Comparison of ENCODE assay signal across 9 mouse cellular contexts in the genomic region with DNA sequence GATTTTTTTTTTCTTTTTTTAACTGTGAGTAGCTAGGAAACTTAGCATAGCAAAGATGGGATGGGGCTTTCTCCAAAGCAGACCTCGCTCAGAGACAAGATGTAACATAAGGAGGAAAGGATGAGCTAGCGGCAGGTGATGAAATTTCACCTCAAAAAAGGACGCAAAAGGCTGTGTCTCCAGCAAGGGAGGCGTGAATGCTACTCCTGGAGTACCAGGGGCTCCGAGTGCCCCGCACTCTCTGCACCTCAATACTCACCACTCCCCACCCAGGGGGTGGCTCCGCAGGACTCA. TPM values are rescaled to one million over a fixed set of nuclear protein-coding genes. Genes with fewer than 3 reads are reported as not detected.
DNase-seq lines count a peak whose midpoint lies in the region; ATAC-seq and TF ChIP-seq lines count a peak whose summit lies in the region.
"Had no signal": no experiment of that assay in that cellular context is flagged by ENCODE, and none has a peak within 500 bp of the region (broad histone marks: within the 10 kb centered on the region; RNA-seq: fewer than 3 reads in every experiment).

No protein-coding gene starts in this region.

- under 1% methylated on average over 7 of the region's 7 CpGs for WGBS in heart, adult 2 months
- WGBS in forebrain, embryonic 10.5 days: 0% methylated on average over 7 of the region's 7 CpGs
- WGBS in liver, embryonic 15.5 days (ENCODE audit: insufficient replicate concordance): under 1% methylated on average over 7 of the region's 7 CpGs

- no peak for TF ChIP-seq CTCF in heart, adult 2 months (IDR thresholded peaks at IDR 0.05)

- H3K27me3 ChIP-seq in heart, adult 2 months (ENCODE audit: control insufficient read depth, insufficient read depth, low read length): no peaks in the 10 kb centered on the region
- no peaks in the 10 kb centered on the region for H3K27me3 ChIP-seq in forebrain, embryonic 10.5 days (ENCODE audit: poor library complexity, severe bottlenecking)
- peaks cover 60% of the 10 kb centered on the region for H3K27me3 ChIP-seq in liver, embryonic 15.5 days

- no peak for TF ChIP-seq POLR2A in heart, adult 2 months (IDR thresholded peaks at IDR 0.05; ENCODE audit: insufficient read depth, low read depth, low read length)

- TF ChIP-seq EP300 in heart, adult 2 months (IDR thresholded peaks at IDR 0.05; ENCODE audit: insufficient read depth, low read depth, low read length): no peak

- H3K4me3 ChIP-seq in heart, adult 2 months: peak overlapping the region; percentile 95
- peak overlapping the region; percentile 96 for H3K4me3 ChIP-seq in forebrain, embryonic 10.5 days
- H3K4me3 ChIP-seq in liver, embryonic 15.5 days (replicated peaks): peak overlapping the region; percentile 63

- no peaks in the 10 kb centered on the region for H3K9me3 ChIP-seq in forebrain, embryonic 10.5 days
- no peaks in the 10 kb centered on the region for H3K9me3 ChIP-seq in liver, embryonic 15.5 days (replicated peaks)

- H3K4me2 ChIP-seq in liver, embryonic 15.5 days: peak overlapping the region; percentile 83

- H3K36me3 ChIP-seq in heart, adult 2 months (ENCODE audit: control insufficient read depth, insufficient read depth, low read length): peaks cover 5% of the 10 kb centered on the region; the same call in 1 of the 2 replicates
- no peaks in the 10 kb centered on the region for H3K36me3 ChIP-seq in forebrain, embryonic 10.5 days (replicated peaks)
- no peaks in the 10 kb centered on the region for H3K36me3 ChIP-seq in liver, embryonic 15.5 days (replicated peaks)

- peak overlapping the region; percentile 96 for H3K27ac ChIP-seq in heart, adult 2 months
- H3K27ac ChIP-seq in forebrain, embryonic 10.5 days: peak overlapping the region; percentile 99
- 0 out of 2 replicates have a peak overlapping the region, but pooled peaks have one; percentile 68 for H3K27ac ChIP-seq in liver, embryonic 15.5 days (replicated peaks)

- peak overlapping the region; percentile 91 for H3K9ac ChIP-seq in heart, adult 2 months (ENCODE audit: low read depth, low read length)
- H3K9ac ChIP-seq in liver, embryonic 15.5 days: peak overlapping the region; percentile 63

- ATAC-seq in liver, embryonic 15.5 days (ENCODE audit: insufficient read depth): no peak

- H3K4me1 ChIP-seq in heart, adult 2 months (ENCODE audit: control insufficient read depth, insufficient read depth, low read length): no peaks in the 10 kb centered on the region; the same call in none of the 2 replicates
- H3K4me1 ChIP-seq in forebrain, embryonic 10.5 days: peaks cover 38% of the 10 kb centered on the region
- H3K4me1 ChIP-seq in liver, embryonic 15.5 days (replicated peaks): peaks cover 13% of the 10 kb centered on the region; the same call in 1 of the 2 replicates

- intact Hi-C loops in heart, adult 2 months (cut with DNase I): loop anchor here (2.0 to 5.0 kb wide), 2 partner anchors 53 to 82 kb away; partner anchors contain the start of gene Btf3l4
- intact Hi-C loops in heart, postnatal 10 days (cut with DNase I): loop anchor here (5.0 kb wide), 1 partner anchor 82 kb away; no protein-coding TSS in a partner anchor
- intact Hi-C loops in left cerebral cortex, postnatal 25 days (cut with DNase I): loop anchor here (2.0 kb wide), 1 partner anchor 53 kb away; the partner anchor contains the start of gene Btf3l4
- intact Hi-C loops in left cerebral cortex, postnatal 36 days (cut with DNase I): loop anchor here (2.0 kb wide), 1 partner anchor 53 kb away; the partner anchor contains the start of gene Btf3l4

- H3K79me2 ChIP-seq in heart, adult 2 months (replicated peaks; ENCODE audit: control insufficient read depth, insufficient read depth, low read length): no peaks in the 10 kb centered on the region; the same call in 1 of the 2 replicates

- DNase-seq in heart, adult 2 months: no peak
- no peak for DNase-seq in heart, postnatal 10 days
- peak; percentile 42 for DNase-seq in 3T3-L1 (ENCODE audit: low read depth, low spot score)
- DNase-seq in forebrain, embryonic 10.5 days (ENCODE audit: extremely low spot score, low spot score): no peak
- no peak for DNase-seq in urinary bladder, postnatal 10 days (ENCODE audit: low spot score)
- DNase-seq in left cerebral cortex, postnatal 25 days (ENCODE audit: low spot score in 2 of 2): no peak
- DNase-seq in left cerebral cortex, postnatal 36 days (ENCODE audit: low spot score in 2 of 2): no peak

RNA-seq across cellular contexts. Expression of gene Zfyve9, which starts 0.9 kb away (rescaled TPM):
- total RNA-seq in heart, adult 2 months (2021): 10 to 100 TPM; 25.2 to 29.9 TPM
- polyA plus RNA-seq in heart, adult 2 months (2012; rRNA removed): 5.1 and 8.4 TPM in 2 replicates
- 10 to 100 TPM; 24.0 to 26.8 TPM for total RNA-seq in heart, postnatal 10 days (2021)
- polyA plus RNA-seq in forebrain, embryonic 10.5 days (2016; fragmentation: Nextera tagmentation; extraction: Ambion mirVana): 5.2 and 5.3 TPM in 2 replicates
- polyA plus RNA-seq in liver, embryonic 15.5 days (2015; fragmentation: Nextera tagmentation; extraction: Ambion mirVana): 0.45 and 0.56 TPM in 2 replicates
- total RNA-seq in left cerebral cortex, postnatal 25 days (2021): 10 to 100 TPM; 61.3 to 65.1 TPM
- 10 to 100 TPM; 63.7 to 67.4 TPM for total RNA-seq in left cerebral cortex, postnatal 36 days (2021)
- total RNA-seq: MEL had no signal

RNA-seq across cellular contexts. Expression of gene Btf3l4, which starts 53.7 kb away (rescaled TPM):
- total RNA-seq in heart, adult 2 months (2021): 10 to 100 TPM; 70.1 to 78.1 TPM
- 18.5 and 33.8 TPM in 2 replicates for polyA plus RNA-seq in heart, adult 2 months (2012; rRNA removed)
- total RNA-seq in heart, postnatal 10 days (2021): 100 to 1,000 TPM; 105 to 108 TPM
- 213 and 218 TPM in 2 replicates for polyA plus RNA-seq in forebrain, embryonic 10.5 days (2016; fragmentation: Nextera tagmentation; extraction: Ambion mirVana)
- polyA plus RNA-seq in liver, embryonic 15.5 days (2015; fragmentation: Nextera tagmentation; extraction: Ambion mirVana): 35.2 and 39.4 TPM in 2 replicates
- total RNA-seq in left cerebral cortex, postnatal 25 days (2021): 10 to 100 TPM; 82.7 to 86.9 TPM
- 10 to 100 TPM; 87.3 to 92.0 TPM for total RNA-seq in left cerebral cortex, postnatal 36 days (2021)

RNA-seq across cellular contexts. Expression of gene Txndc12, which starts 54.7 kb away (rescaled TPM):
- total RNA-seq in heart, adult 2 months (2021): 10 to 100 TPM; 29.2 to 30.0 TPM
- polyA plus RNA-seq in heart, adult 2 months (2012; rRNA removed): 15.7 and 23.4 TPM in 2 replicates
- 10 to 100 TPM; 52.4 to 60.3 TPM for total RNA-seq in heart, postnatal 10 days (2021)
- polyA plus RNA-seq in forebrain, embryonic 10.5 days (2016; fragmentation: Nextera tagmentation; extraction: Ambion mirVana): 91.5 and 94.5 TPM in 2 replicates
- polyA plus RNA-seq in liver, embryonic 15.5 days (2015; fragmentation: Nextera tagmentation; extraction: Ambion mirVana): 22.4 and 27.0 TPM in 2 replicates
- 10 to 100 TPM; 35.4 to 41.0 TPM for total RNA-seq in left cerebral cortex, postnatal 25 days (2021)
- total RNA-seq in left cerebral cortex, postnatal 36 days (2021): 10 to 100 TPM; 39.4 to 40.9 TPM
